Mouse (Mus musculus) liver, postnatal 0 days (tissue): ENCODE data around the gene Gipc3.

Experiments
- CTCF ChIP-seq: sonication (generic); IDR thresholded peaks from 2 replicates; pipeline ENCODE4 v1.5.1; 2016; ENCODE audit warnings: antibody characterized with exemption, low read depth
- EP300 ChIP-seq: IDR thresholded peaks from 2 replicates; pipeline ENCODE4 v1.6.1; 2016; ENCODE audit warnings: antibody characterized with exemption, low read depth, mild to moderate bottlenecking

DNA sequence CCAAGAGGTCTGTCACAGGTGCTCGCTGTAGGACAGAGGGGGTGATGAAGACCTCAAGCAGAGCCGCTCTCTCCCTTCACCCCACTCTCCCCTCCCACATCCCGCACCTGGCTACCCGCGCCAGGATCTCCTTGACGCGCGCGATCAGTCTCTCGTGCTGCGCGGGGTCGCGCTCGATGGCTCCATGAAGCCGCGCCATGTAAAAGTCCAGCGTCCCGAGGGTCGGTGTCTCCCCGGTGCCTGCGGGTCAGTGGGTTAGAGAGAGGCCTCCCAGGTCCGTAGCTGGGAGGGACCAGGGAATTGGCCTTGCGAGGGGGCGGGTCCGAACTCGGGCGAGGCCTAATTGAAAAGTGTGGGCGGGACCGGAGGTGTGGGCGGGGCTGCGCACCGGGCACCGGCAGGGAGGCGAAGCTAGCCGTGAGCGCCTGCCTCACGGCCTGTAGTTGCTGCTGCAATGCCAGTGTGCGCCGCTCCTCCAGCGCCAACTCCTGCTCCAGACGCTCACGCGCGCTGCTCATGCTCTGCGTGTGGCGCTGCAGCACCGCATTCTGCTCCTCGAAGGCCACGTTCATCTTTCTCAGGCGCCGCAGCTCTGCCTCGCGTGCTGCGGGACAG, 3.5 kb upstream of the Gipc3 start:
- TF ChIP-seq CTCF (peak; percentile 37), EP300 (no peak)
